Mouse (Mus musculus) embryonic facial prominence, embryonic 10.5 days (tissue): Measurements from ENCODE around the gene Tex261. TPM values are rescaled to one million over a fixed set of nuclear protein-coding genes. Genes with fewer than 3 reads are reported as not detected.

Source experiments
- DNase-seq: peaks from one replicate; pipeline ENCODE4 v3.0.0-alpha.2; 2017; ENCODE audit warnings: low spot score
- H3K27ac ChIP-seq: fragments of 300-500 bp; sonication (generic); replicated peaks from 2 replicates; pipeline ENCODE4 v1.5.1; 2016; ENCODE audit warnings: mild to moderate bottlenecking
- H3K27me3 ChIP-seq: fragments of 300-500 bp; sonication (generic); replicated peaks from 2 replicates; pipeline ENCODE4 v1.6.1; 2016; ENCODE audit warnings: low read depth, mild to moderate bottlenecking; ENCODE audit not compliant: poor library complexity, severe bottlenecking
- H3K36me3 ChIP-seq: fragments of 300-500 bp; sonication (generic); replicated peaks from 2 replicates; pipeline ENCODE4 v1.6.1; 2016; ENCODE audit warnings: mild to moderate bottlenecking, moderate library complexity
- H3K4me1 ChIP-seq: fragments of 300-500 bp; sonication (generic); 2 replicates; pipeline ENCODE4 v1.6.1; 2016
- H3K4me3 ChIP-seq: fragments of 300-500 bp; sonication (generic); 2 replicates; pipeline ENCODE4 v1.5.1; 2016; ENCODE audit warnings: mild to moderate bottlenecking, moderate library complexity
- H3K9me3 ChIP-seq: fragments of 300-500 bp; sonication (generic); 2 replicates; pipeline ENCODE4 v1.6.1; 2016; ENCODE audit warnings: mild to moderate bottlenecking
- WGBS: fragments of 180-500 bp; shearing (Covaris S2); methylation state at CpG from one replicate; pipeline ENCODE4 v1.1.7; 2016; 5-methylcytosine and 5-hydroxymethylcytosine counted together
- polyA plus RNA-seq: library from polyadenylated mRNA; unstranded; fragments of >200 nt; fragmentation: Nextera tagmentation; extraction: Ambion mirVana; gene quantifications from 2 replicates; pipeline ENCODE4 v1.2.1, GENCODE M21; 2016

Gene Tex261
- polyA plus RNA-seq, 1 experiment from 2014 or later, result 76.0 TPM

DNA sequence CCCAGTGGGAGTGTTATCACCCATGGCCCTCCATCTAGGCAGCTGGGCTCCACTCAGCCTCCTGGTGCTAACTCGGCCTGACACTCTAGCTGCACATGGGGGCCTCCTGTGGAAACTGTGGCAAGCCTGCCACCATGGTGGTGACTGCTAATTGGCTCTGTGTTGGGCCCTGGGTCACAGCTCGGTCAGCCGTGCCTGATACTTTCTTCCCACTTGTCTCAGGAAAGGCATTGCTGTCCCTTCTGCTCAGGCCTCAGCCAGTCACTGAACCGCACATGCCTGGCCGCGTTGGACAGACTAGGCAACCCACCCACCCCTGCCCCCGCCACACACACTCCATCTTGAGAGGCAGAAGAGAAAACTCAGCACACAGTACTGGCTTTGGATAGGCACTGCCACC is 12.9 kb upstream of the Tex261 start:
- peaks cover 7% of the 10 kb centered on the region; the same call in 1 of the 2 replicates for H3K27me3 ChIP-seq
- H3K36me3 ChIP-seq, result no peaks in the 10 kb centered on the region
- no peak overlapping the region; the same call in 1 of the 2 replicates for H3K27ac ChIP-seq
- WGBS, result 68% methylated on average over 7 of the region's 7 CpGs
- H3K4me3 ChIP-seq, result no peak overlapping the region
- peak; percentile 38 for DNase-seq
- peaks cover 5% of the 10 kb centered on the region for H3K4me1 ChIP-seq
- H3K9me3 ChIP-seq, result no peaks in the 10 kb centered on the region

- peaks cover 5% of the 10 kb centered on the region for H3K4me1 ChIP-seq
- no peak for DNase-seq
- no peaks in the 10 kb centered on the region for H3K9me3 ChIP-seq
- no peaks in the 10 kb centered on the region for H3K27me3 ChIP-seq
- H3K36me3 ChIP-seq, result no peaks in the 10 kb centered on the region
- H3K27ac ChIP-seq, result no peak overlapping the region
- 79% methylated on average over 3 of the region's 3 CpGs for WGBS
- H3K4me3 ChIP-seq, result no peak overlapping the region
Observed at GRCm38 (mm10) chr6:83786426-83786825, 10.8 kb upstream of the Tex261 start.

DNA sequence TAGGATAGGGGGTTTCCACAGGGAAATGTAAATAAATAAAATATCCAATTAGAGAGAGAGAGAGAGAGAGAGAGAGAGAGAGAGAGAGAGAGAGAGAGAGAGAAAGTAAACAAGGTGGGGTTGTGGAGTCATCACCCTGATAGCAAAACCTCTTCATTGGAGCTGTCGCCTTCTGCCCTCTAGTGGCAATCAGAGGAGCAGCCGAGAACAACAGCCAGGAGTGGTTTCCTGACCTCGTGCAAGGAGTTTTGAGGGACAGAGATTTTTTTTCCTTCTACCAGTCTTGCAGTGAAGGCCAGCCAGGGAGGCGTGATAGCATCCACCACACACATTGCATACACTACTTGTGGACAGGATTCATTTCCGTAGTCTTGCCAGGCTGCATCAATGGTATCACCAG is 3.4 kb upstream of the Tex261 start:
- Histone ChIP-seq H3K27me3 (no peaks in the 10 kb centered on the region), H3K27ac (no peak overlapping the region), H3K4me1 (peaks cover 18% of the 10 kb centered on the region), H3K36me3 (no peaks in the 10 kb centered on the region), H3K9me3 (no peaks in the 10 kb centered on the region), H3K4me3 (no peak overlapping the region)
- WGBS, result 3% methylated on average over 5 of the region's 5 CpGs
- DNase-seq, result peak; percentile 63

DNA sequence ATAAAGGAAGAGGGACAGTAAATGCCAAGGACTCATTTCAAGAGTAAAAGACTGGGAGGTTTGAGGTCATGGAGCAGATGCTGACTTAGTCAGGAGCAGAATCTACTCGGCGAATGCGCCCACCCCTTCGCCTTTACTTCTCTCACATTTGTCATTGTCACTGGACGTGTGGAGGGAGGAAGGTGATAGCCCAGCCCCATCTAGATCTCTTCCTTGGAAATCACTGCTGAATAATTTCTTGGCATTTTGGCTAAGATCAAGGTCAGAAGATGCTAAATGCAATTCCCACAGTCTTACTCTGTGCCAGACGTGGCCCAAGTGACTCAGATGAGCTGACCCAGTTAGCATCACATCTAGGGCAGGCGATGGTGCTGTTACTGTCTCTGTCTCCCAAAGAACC is 2.7 kb upstream of the Tex261 start:
- WGBS, result 86% methylated on average over 7 of the region's 7 CpGs
- peaks cover 25% of the 10 kb centered on the region for H3K4me1 ChIP-seq
- peaks cover 4% of the 10 kb centered on the region for H3K36me3 ChIP-seq
- H3K27me3 ChIP-seq, result no peaks in the 10 kb centered on the region
- no peak overlapping the region for H3K27ac ChIP-seq
- H3K4me3 ChIP-seq, result no peak overlapping the region
- no peak for DNase-seq
- H3K9me3 ChIP-seq, result no peaks in the 10 kb centered on the region

DNA sequence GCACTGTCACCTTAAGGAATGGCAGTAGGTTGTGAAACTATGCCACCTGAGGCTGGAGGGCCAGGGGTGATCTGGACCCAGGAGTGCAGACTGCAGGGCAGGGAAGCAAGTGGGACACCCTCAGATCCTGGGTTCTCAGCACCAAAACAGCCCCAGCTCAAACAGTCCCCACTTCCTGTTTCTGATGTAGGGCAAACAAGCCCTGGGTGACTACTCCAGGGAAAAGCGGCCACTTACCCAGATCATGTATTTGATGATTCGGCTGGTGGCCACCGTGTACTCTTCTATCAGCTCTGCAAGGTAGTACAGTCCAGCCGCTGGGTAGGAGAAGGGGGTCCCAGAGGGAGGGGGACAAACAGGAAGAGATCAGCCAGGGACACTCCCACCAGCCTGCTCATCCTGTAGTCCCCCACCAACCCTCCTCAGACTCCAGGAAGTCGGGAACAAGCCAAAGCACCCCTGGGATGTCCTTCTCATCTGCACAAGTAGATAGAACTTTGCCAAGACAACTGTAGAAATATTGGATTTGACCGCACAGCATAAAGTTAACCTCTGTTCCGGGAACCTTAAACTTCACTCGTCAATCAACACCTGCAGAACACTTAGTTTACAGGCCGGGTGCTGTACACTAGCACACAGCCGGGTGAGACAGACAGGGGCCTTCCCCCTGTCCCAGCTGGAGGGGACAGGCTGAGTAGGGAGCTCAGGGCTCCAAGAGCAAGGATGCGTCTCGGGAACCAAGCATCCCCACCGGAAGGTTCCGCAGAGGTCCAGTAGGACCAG is 641 bp downstream of the Tex261 start:
- H3K4me1 ChIP-seq, result peaks cover 27% of the 10 kb centered on the region
- peaks cover 37% of the 10 kb centered on the region for H3K36me3 ChIP-seq
- no peaks in the 10 kb centered on the region for H3K9me3 ChIP-seq
- DNase-seq, result peak; percentile 36
- H3K4me3 ChIP-seq, result peak overlapping the region; percentile 97
- H3K27me3 ChIP-seq, result no peaks in the 10 kb centered on the region
- H3K27ac ChIP-seq, result peak overlapping the region; percentile 93
- WGBS, result 3% methylated on average over 14 of the region's 14 CpGs

DNA sequence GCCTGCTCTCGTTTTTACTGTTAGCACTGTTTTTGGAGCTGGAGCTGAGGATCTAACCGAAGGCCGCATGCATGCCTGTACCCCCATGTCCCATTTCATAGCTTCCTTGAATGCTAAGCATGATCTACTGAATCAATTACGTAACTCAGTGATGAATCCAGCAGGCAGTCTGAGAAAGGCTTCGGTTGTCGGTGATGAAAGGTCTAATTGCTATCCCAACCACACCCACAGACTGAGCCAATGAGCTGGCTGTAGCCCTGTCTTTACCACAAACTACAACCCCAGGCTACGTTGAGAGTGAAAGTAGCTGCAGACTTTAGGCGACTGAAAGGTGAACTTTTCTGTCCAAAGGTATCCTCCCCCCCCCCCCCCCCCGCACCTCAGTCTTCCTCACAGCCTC is 1.5 kb downstream of the Tex261 start:
- DNase-seq, result no peak
- Histone ChIP-seq H3K9me3 (no peaks in the 10 kb centered on the region), H3K4me3 (peak overlapping the region; percentile 97), H3K4me1 (peaks cover 27% of the 10 kb centered on the region), H3K27ac (no peak overlapping the region), H3K36me3 (peaks cover 46% of the 10 kb centered on the region), H3K27me3 (no peaks in the 10 kb centered on the region)
- WGBS, result 63% methylated on average over 9 of the region's 9 CpGs

DNA sequence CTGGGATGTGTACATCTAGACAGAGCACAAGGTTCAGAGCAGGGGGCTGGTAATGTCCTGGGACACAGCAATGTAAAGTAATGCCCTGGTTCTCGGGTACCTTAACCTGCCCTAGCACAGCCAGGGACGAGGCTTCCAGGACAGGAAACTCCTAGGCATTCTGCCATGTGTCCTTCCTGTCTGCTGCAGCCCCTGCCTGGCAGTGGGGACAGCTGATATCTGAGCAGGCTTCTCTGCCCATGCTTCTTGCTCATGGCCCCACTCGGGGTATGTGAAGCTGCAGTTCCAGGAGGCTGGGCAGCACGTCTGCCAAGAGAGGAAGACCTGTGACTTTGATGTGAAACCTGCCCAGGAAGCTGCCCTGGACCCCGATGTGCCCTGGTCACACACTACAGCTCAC is 7.1 kb downstream of the Tex261 start:
- Histone ChIP-seq H3K36me3 (peaks cover 57% of the 10 kb centered on the region), H3K9me3 (no peaks in the 10 kb centered on the region), H3K27ac (no peak overlapping the region), H3K27me3 (peaks cover 20% of the 10 kb centered on the region), H3K4me1 (peaks cover 4% of the 10 kb centered on the region), H3K4me3 (no peak overlapping the region)
- 83% methylated on average over 5 of the region's 5 CpGs for WGBS
- DNase-seq, result no peak

GRCm38 (mm10) chr6:83766982-83767381 is 8.6 kb downstream of the Tex261 start:
- Histone ChIP-seq H3K27me3 (peaks cover 36% of the 10 kb centered on the region), H3K4me3 (no peak overlapping the region), H3K27ac (no peak overlapping the region), H3K9me3 (no peaks in the 10 kb centered on the region), H3K36me3 (peaks cover 42% of the 10 kb centered on the region), H3K4me1 (peaks cover 14% of the 10 kb centered on the region)
- 89% methylated on average over 3 of the region's 3 CpGs for WGBS
- no peak for DNase-seq

DNA sequence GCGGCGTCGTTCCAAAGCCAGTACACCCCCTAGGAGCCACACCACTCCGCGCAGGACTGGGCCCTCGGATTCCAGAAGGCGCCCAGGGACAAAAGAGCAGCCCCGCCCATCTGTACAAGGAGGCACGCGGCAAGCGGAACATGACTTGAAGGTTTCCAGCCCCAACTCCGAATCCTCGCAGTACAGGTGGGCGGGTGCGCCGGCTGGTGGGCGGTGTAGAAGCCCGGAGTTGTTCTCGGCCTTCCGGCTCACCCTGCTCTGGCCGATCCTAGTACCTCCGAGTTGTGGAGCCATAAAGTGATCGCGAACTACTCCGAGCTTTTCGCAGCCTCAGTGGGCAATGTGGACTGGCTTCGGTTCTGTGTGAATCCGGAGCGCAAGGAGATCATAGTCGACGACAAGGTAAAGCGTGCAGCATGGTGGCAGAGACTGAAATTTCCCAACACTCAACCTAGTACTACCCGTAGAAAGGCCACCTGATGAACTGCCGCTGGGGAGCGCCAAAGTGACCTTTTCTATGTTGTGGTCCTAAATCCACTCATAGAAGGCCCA is 12.7 kb downstream of the Tex261 start:
- WGBS, result 1% methylated on average over 35 of the region's 35 CpGs
- DNase-seq, result peak; percentile 58
- H3K27me3 ChIP-seq, result peaks cover 76% of the 10 kb centered on the region

GRCm38 (mm10) chr6:83762344-83762743 is 13.3 kb downstream of the Tex261 start, which contains the start of gene Ankrd53:
Ankrd53 (plus strand) TSS chr6:83762644.
- no peak for DNase-seq
- Histone ChIP-seq H3K27me3 (peaks cover 82% of the 10 kb centered on the region), H3K36me3 (no peaks in the 10 kb centered on the region), H3K27ac (no peak within 1 kb of the TSS), H3K4me1 (peaks cover 21% of the 10 kb centered on the region), H3K4me3 (peak within 1 kb of the TSS; percentile 53), H3K9me3 (no peaks in the 10 kb centered on the region)
- 23% methylated on average over 6 of the region's 6 CpGs for WGBS

More for the DNA sequence above, 12.7 kb downstream of the Tex261 start:
- H3K9me3 ChIP-seq, result no peaks in the 10 kb centered on the region
- H3K27ac ChIP-seq, result no peak overlapping the region
- H3K4me3 ChIP-seq, result peak overlapping the region; percentile 53
- peaks cover 3% of the 10 kb centered on the region; the same call in 1 of the 2 replicates for H3K36me3 ChIP-seq
- peaks cover 18% of the 10 kb centered on the region for H3K4me1 ChIP-seq

- Histone ChIP-seq H3K4me3 (no peak overlapping the region), H3K36me3 (no peaks in the 10 kb centered on the region), H3K27ac (no peak overlapping the region), H3K9me3 (no peaks in the 10 kb centered on the region), H3K27me3 (peaks cover 100% of the 10 kb centered on the region), H3K4me1 (peaks cover 14% of the 10 kb centered on the region)
- 72% methylated on average over 9 of the region's 9 CpGs for WGBS
- DNase-seq, result no peak
Observed at GRCm38 (mm10) chr6:83756051-83756450, 19.6 kb downstream of the Tex261 start.

DNA sequence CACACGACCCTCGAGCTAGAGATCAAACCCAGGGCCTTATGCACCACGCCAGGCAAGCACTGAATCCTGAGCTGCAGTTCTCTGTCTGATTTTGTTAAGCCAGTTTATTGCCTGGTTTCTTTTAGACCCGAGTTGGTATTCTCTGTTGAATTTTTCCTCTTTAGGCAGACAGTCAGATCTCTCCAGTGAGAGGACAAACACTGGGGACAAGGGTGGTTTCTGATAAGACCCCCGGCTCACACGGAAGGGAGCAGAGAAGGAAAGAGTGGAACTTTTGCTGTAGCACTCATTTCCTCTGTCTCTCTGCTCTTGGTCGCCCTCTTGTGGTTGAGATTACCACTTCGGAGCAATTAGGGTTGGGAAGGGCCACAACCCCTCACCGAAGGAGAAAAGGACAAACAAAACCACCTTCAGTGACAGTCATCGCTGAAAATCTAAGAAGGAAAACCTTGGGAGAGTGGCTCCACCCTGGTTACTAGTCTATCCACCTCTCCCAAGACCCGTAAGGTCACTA is 25.4 kb downstream of the Tex261 start:
- Histone ChIP-seq H3K9me3 (no peaks in the 10 kb centered on the region), H3K4me1 (peaks cover 41% of the 10 kb centered on the region), H3K27ac (no peak overlapping the region), H3K4me3 (no peak overlapping the region), H3K36me3 (no peaks in the 10 kb centered on the region), H3K27me3 (peaks cover 92% of the 10 kb centered on the region)
- peak; percentile 75 for DNase-seq
- 7% methylated on average over 11 of the region's 11 CpGs for WGBS

DNA sequence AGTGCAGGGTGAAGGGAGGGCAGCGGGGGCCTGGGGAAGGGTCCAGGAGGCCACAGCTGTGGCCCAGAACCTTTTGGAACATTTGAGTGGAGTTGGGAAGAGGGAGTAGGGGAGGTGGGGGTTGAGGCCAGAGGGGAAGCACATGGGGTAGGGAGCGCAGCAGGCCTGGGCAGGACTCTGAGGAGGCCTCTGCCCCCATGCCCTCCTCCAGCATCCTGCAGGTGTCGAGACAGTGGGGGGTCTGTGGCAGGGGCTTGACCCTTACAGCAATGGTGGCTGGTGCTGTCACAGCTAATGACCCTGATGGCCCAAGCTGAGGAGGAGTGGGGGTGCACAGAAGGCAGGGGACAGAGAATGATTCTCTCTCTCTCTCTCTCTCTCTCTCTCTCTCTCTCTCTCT is 26.3 kb downstream of the Tex261 start:
- no peak overlapping the region for H3K27ac ChIP-seq
- H3K27me3 ChIP-seq, result peaks cover 92% of the 10 kb centered on the region
- DNase-seq, result peak; percentile 27
- WGBS, result 40% methylated on average over 3 of the region's 3 CpGs
- H3K4me1 ChIP-seq, result peaks cover 50% of the 10 kb centered on the region
- H3K36me3 ChIP-seq, result no peaks in the 10 kb centered on the region
- H3K9me3 ChIP-seq, result no peaks in the 10 kb centered on the region
- H3K4me3 ChIP-seq, result no peak overlapping the region
